Mouse (Mus musculus) kidney, embryonic 14.5 days (tissue): ENCODE data around the gene Map4k1. TPM values are rescaled to one million over a fixed set of nuclear protein-coding genes. Genes with fewer than 3 reads are reported as not detected.

ENCODE experiments used
- ATAC-seq: fragments of 200-750 bp; cut with Nextera tagmentation; 2 replicates; pipeline ENCODE4 v1.8.0; 2017; ENCODE audit warnings: moderate number of reproducible peaks, mild to moderate bottlenecking, moderate TSS enrichment, moderate library complexity; ENCODE audit not compliant: low FRiP score, low TSS enrichment
- H3K27ac ChIP-seq: fragments of 300-500 bp; sonication (generic); 2 replicates; pipeline ENCODE4 v1.5.1; 2014; ENCODE audit warnings: low read depth, mild to moderate bottlenecking, low read length, moderate library complexity, mixed read lengths
- H3K27me3 ChIP-seq: fragments of 300-500 bp; sonication (generic); 2 replicates; pipeline ENCODE4 v1.6.1; 2014; ENCODE audit warnings: mild to moderate bottlenecking, low read length; ENCODE audit not compliant: control insufficient read depth, insufficient read depth
- H3K36me3 ChIP-seq: fragments of 300-500 bp; sonication (generic); 2 replicates; pipeline ENCODE4 v1.6.1; 2014; ENCODE audit warnings: low read length, mixed read lengths; ENCODE audit not compliant: control insufficient read depth, insufficient read depth
- H3K4me1 ChIP-seq: fragments of 300-500 bp; sonication (generic); 2 replicates; pipeline ENCODE4 v1.6.1; 2014; ENCODE audit warnings: low read length, mixed read lengths; ENCODE audit not compliant: control insufficient read depth, insufficient read depth
- H3K4me2 ChIP-seq: fragments of 300-500 bp; sonication (generic); replicated peaks from 2 replicates; pipeline ENCODE4 v1.6.1; 2014; ENCODE audit warnings: low read depth, mild to moderate bottlenecking, low read length
- H3K4me3 ChIP-seq: fragments of 300-500 bp; sonication (generic); 2 replicates; pipeline ENCODE4 v1.5.1; 2014; ENCODE audit warnings: mild to moderate bottlenecking, low read length
- H3K9ac ChIP-seq: fragments of 300-500 bp; sonication (generic); 2 replicates; pipeline ENCODE4 v1.6.1; 2014; ENCODE audit warnings: low read depth, mild to moderate bottlenecking, low read length, moderate library complexity
- H3K9me3 ChIP-seq: fragments of 300-500 bp; sonication (generic); 2 replicates; pipeline ENCODE4 v1.6.1; 2016; ENCODE audit warnings: low read length; ENCODE audit not compliant: control insufficient read depth
- WGBS: fragments of 180-500 bp; shearing (Covaris S2); extraction: QIAGEN DNeasy Blood & Tissue Kit; methylation state at CpG from one replicate; pipeline ENCODE4 v1.1.7; 2014; 5-methylcytosine and 5-hydroxymethylcytosine counted together
- polyA plus RNA-seq: library from polyadenylated mRNA; unstranded; fragments of >200 nt; fragmentation: Nextera tagmentation; extraction: Ambion mirVana; gene quantifications from 2 replicates; pipeline ENCODE4 v1.2.1, GENCODE M21; 2014

Gene Map4k1
- polyA plus RNA-seq, 1 experiment from 2014 or later = 12.6 TPM

GRCm38 (mm10) chr7:28959505-28960045 lies 22.3 kb upstream of the Map4k1 start:
- H3K36me3 ChIP-seq = no peaks in the 10 kb centered on the region
- WGBS = 34% methylated on average over 6 of the region's 6 CpGs
- no peaks in the 10 kb centered on the region for H3K9me3 ChIP-seq
- peak overlapping the region; percentile 100 for H3K4me3 ChIP-seq
- peak overlapping the region; percentile 90 for H3K4me2 ChIP-seq
- peak overlapping the region; percentile 51; the same call in 1 of the 2 replicates for H3K27ac ChIP-seq
- H3K9ac ChIP-seq = peak overlapping the region; percentile 95; the same call in 1 of the 2 replicates
- no peak for ATAC-seq
- H3K27me3 ChIP-seq = no peaks in the 10 kb centered on the region
- H3K4me1 ChIP-seq = peaks cover 41% of the 10 kb centered on the region

DNA sequence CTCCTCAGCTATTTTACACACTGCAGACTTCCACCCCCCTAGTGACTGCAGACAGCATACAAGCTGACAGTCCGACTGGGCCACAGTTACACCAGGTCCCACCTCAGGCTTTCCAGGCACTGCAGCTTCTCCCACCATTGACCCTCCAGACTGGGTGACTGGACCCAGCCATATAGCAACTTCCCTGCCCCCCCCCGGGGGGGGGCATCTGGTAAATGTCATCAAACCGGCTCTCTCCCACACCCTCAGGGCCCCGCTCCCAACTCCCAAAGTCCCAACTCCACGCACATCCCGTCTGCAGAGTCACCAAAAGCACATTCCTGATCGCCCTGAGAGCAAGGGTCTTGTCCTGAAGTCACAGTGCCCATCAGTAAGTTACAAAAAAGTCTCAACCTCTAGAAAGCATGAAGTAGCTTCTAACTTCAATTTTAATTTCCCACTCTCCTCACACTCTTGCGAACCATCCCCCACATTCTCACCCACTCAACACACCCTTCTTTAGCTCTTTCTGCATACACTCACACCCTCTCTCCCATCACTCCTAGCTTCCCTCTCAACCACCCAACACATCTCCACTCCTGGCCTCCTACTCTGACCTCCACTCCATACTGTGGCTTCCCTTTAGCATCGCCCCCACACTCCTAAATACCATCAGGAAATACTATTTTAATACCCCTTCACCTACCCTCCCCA lies 21.4 kb upstream of the Map4k1 start:
- peak overlapping the region; percentile 90 for H3K4me2 ChIP-seq
- no peaks in the 10 kb centered on the region for H3K9me3 ChIP-seq
- H3K4me1 ChIP-seq = peaks cover 39% of the 10 kb centered on the region
- H3K4me3 ChIP-seq = peak overlapping the region; percentile 100
- peak overlapping the region; percentile 95 for H3K9ac ChIP-seq
- no peaks in the 10 kb centered on the region for H3K27me3 ChIP-seq
- H3K36me3 ChIP-seq = no peaks in the 10 kb centered on the region
- peak overlapping the region; percentile 52; the same call in 1 of the 2 replicates for H3K27ac ChIP-seq
- 13% methylated on average over 9 of the region's 9 CpGs for WGBS
- ATAC-seq = no peak

DNA sequence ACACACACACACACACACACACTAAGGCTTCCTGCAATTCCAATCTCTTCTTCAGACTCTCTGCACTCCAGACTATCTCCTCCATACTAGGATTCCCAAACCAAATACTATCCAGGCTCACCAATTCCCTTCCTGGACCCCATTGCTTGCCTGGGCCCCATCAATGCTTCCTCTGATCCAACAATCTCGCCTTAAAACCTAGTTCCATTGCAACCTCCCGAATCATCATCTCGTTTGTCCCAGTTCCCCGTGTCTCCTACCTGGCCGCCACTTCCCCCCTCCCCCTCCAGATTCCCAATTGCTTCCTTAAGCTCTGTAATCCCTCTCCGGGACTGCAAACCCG lies 20.3 kb upstream of the Map4k1 start:
- no peak for ATAC-seq
- WGBS = 0% methylated on average over 7 of the region's 7 CpGs
- Histone ChIP-seq H3K4me2 (peak overlapping the region; percentile 90), H3K4me1 (peaks cover 39% of the 10 kb centered on the region), H3K27me3 (no peaks in the 10 kb centered on the region), H3K9me3 (no peaks in the 10 kb centered on the region), H3K27ac (peak overlapping the region; percentile 83), H3K9ac (peak overlapping the region; percentile 95), H3K36me3 (no peaks in the 10 kb centered on the region), H3K4me3 (peak overlapping the region; percentile 100)

DNA sequence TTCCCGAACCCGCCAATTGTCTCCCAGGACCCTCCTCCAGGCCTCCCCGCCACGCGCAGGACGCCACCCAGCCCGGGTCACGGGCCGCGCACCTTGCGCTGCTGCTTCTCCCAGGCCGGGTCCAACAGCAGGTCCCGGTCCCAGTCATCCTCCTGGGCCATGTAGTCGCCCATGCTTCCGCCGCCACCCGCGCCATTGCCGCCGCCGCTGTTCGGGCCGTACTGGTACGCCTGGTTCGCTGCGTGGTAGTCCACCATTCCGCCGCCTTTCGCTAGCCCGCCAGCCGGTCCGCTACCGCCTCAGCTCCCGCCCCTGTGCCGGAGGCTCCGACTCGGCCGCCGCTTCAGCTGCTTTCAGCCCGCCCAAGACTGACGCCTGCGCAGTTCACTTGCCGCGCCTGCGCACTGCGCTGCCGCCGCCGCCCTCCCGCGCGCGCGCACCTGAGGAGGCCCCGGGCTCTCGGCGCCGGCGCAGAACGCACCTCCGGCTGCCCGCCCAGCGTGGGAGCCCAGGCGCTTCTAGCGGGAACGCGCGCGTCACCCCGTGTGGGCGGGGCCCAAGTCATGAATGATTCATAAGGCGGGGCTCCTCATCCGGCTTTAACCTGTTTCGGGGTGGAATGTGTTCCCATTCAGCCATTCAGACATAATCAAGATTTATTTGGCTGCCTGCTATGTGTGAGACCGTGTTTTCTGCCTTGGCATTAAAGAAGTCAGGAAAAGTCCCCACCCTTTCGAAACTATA lies 19.8 kb upstream of the Map4k1 start, which contains the start of gene Actn4:
Gene Actn4, minus strand, starts transcription at position 414 of the 744 bp plus-strand sequence.
- Histone ChIP-seq H3K27me3 (no peaks in the 10 kb centered on the region), H3K4me1 (peaks cover 37% of the 10 kb centered on the region), H3K9ac (peak within 1 kb of the TSS; percentile 95), H3K27ac (peak within 1 kb of the TSS; percentile 83), H3K4me2 (peak within 1 kb of the TSS; percentile 90), H3K36me3 (no peaks in the 10 kb centered on the region), H3K4me3 (peak within 1 kb of the TSS; percentile 100), H3K9me3 (no peaks in the 10 kb centered on the region)
- WGBS = under 1% methylated on average over 71 of the region's 76 CpGs
- ATAC-seq = peak; percentile 90

- no peaks in the 10 kb centered on the region for H3K36me3 ChIP-seq
- no peaks in the 10 kb centered on the region for H3K27me3 ChIP-seq
- 66% methylated on average over 3 of the region's 3 CpGs for WGBS
- H3K9ac ChIP-seq = no peak overlapping the region
- ATAC-seq = no peak
- peaks cover 26% of the 10 kb centered on the region for H3K4me1 ChIP-seq
- H3K27ac ChIP-seq = no peak overlapping the region
- H3K4me2 ChIP-seq = no peak overlapping the region
- H3K4me3 ChIP-seq = no peak overlapping the region
- H3K9me3 ChIP-seq = no peaks in the 10 kb centered on the region
Observed at GRCm38 (mm10) chr7:28963399-28963923, 18.4 kb upstream of the Map4k1 start.

- H3K4me3 ChIP-seq = no peak overlapping the region
- WGBS = 76% methylated on average over 5 of the region's 5 CpGs
- ATAC-seq = no peak
Observed at GRCm38 (mm10) chr7:28965346-28965840, 16.5 kb upstream of the Map4k1 start.

GRCm38 (mm10) chr7:28966181-28966580 lies 15.7 kb upstream of the Map4k1 start:
- H3K9me3 ChIP-seq = no peaks in the 10 kb centered on the region
- no peak overlapping the region for H3K27ac ChIP-seq
- H3K4me2 ChIP-seq = no peak overlapping the region
- no peak overlapping the region for H3K4me3 ChIP-seq
- no peak overlapping the region for H3K9ac ChIP-seq
- H3K36me3 ChIP-seq = peaks cover 4% of the 10 kb centered on the region
- 86% methylated on average over 4 of the region's 5 CpGs for WGBS
- ATAC-seq = no peak
- H3K4me1 ChIP-seq = peaks cover 7% of the 10 kb centered on the region
- no peaks in the 10 kb centered on the region for H3K27me3 ChIP-seq

More at GRCm38 (mm10) chr7:28965346-28965840, 16.5 kb upstream of the Map4k1 start:
- Histone ChIP-seq H3K4me1 (peaks cover 13% of the 10 kb centered on the region), H3K9me3 (no peaks in the 10 kb centered on the region), H3K9ac (no peak overlapping the region), H3K4me2 (no peak overlapping the region), H3K27ac (no peak overlapping the region), H3K36me3 (no peaks in the 10 kb centered on the region), H3K27me3 (no peaks in the 10 kb centered on the region)

DNA sequence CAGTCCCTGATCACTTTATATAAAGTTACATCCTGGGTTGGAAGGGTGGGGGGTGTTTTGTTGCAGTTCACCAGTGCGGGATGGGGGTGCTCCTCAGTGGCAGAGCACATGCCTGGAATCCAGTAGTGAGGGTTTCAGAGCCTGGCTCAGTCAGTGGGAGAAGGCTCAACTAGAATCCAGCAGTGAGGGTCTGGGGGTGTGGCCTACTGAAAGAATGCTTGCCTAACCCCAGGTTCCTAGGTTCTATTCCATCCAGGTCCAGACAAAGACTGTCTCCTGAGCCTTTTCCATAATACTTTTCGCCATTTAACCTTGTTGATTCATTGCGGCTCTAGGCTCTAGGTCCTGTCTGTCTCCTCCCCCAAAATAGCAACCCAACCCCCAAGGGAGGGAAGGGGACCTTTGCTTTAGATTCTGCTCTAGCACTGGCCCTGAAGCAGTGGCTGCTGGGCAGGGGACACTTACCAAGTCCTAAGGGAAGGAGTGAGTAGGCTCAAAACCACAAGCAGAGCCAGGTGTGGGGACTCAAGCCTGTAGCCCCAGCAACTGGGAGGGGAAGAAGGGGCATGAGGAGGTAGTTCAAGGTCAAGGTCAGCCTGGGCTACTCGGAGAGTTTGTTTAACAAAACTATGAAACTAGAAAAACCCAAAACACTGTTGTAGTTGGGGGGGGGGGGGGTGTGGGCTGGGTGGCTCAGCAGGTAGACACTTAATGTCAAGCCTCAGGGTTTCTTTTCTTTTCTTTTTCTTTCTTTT lies 14.9 kb upstream of the Map4k1 start:
- no peak overlapping the region for H3K27ac ChIP-seq

More for the DNA sequence above, 14.9 kb upstream of the Map4k1 start:
- Histone ChIP-seq H3K9me3 (no peaks in the 10 kb centered on the region), H3K36me3 (peaks cover 10% of the 10 kb centered on the region), H3K4me1 (peaks cover 6% of the 10 kb centered on the region), H3K4me2 (no peak overlapping the region), H3K9ac (no peak overlapping the region), H3K4me3 (no peak overlapping the region), H3K27me3 (no peaks in the 10 kb centered on the region)
- ATAC-seq = no peak
- 65% methylated on average over 4 of the region's 4 CpGs for WGBS
